Mouse (Mus musculus): Measurements from ENCODE around the gene H60b. TPM values are rescaled to one million over a fixed set of nuclear protein-coding genes. Genes with fewer than 3 reads are reported as not detected.

Gene H60b
- polyA plus RNA-seq, 1 experiment from 2014 or later, result 1.00 TPM

GRCm38 (mm10) chr10:22297766-22298461, 139.5 kb downstream of the H60b start:
- ATAC-seq (ENCODE audit: low FRiP score) (no peak), DNase-seq (ENCODE audit: low spot score, missing footprints) (no peak)
- Histone ChIP-seq H3K4me3 (ENCODE audit: low read depth, low read length) (no peak overlapping the region), H3K9me3 (ENCODE audit: control insufficient read depth, low read length) (no peaks in the 10 kb centered on the region), H3K4me2 (no peak overlapping the region), H3K27me3 (ENCODE audit: control insufficient read depth, insufficient read depth, low read length) (no peaks in the 10 kb centered on the region), H3K9ac (ENCODE audit: low read length) (no peak overlapping the region), H3K27ac (ENCODE audit: low read depth, low read length) (no peak overlapping the region), H3K36me3 (ENCODE audit: control insufficient read depth, insufficient read depth, low read length) (no peaks in the 10 kb centered on the region), H3K4me1 (ENCODE audit: control insufficient read depth, insufficient read depth, low read length) (no peaks in the 10 kb centered on the region)
- WGBS, result 66% methylated on average over 8 of the region's 8 CpGs

GRCm38 (mm10) chr10:22299324-22299723, 140.9 kb downstream of the H60b start:
- no peaks in the 10 kb centered on the region for H3K9me3 ChIP-seq (ENCODE audit: control insufficient read depth, low read length)
- H3K27ac ChIP-seq (ENCODE audit: low read depth, low read length), result no peak overlapping the region
- no peak overlapping the region for H3K9ac ChIP-seq (ENCODE audit: low read length)
- WGBS, result 87% methylated on average over 2 of the region's 2 CpGs
- no peaks in the 10 kb centered on the region for H3K27me3 ChIP-seq (ENCODE audit: control insufficient read depth, insufficient read depth, low read length)
- no peak overlapping the region for H3K4me3 ChIP-seq (ENCODE audit: low read depth, low read length)
- H3K4me1 ChIP-seq (ENCODE audit: control insufficient read depth, insufficient read depth, low read length), result no peaks in the 10 kb centered on the region
- DNase-seq (ENCODE audit: low spot score, missing footprints) (no peak), ATAC-seq (ENCODE audit: low FRiP score) (no peak)
- no peak overlapping the region for H3K4me2 ChIP-seq
- no peaks in the 10 kb centered on the region for H3K36me3 ChIP-seq (ENCODE audit: control insufficient read depth, insufficient read depth, low read length)

- Histone ChIP-seq H3K4me3 (ENCODE audit: low read depth, low read length) (no peak overlapping the region), H3K9me3 (ENCODE audit: control insufficient read depth, low read length) (no peaks in the 10 kb centered on the region), H3K27me3 (ENCODE audit: control insufficient read depth, insufficient read depth, low read length) (no peaks in the 10 kb centered on the region), H3K27ac (ENCODE audit: low read depth, low read length) (no peak overlapping the region), H3K36me3 (ENCODE audit: control insufficient read depth, insufficient read depth, low read length) (no peaks in the 10 kb centered on the region), H3K4me1 (ENCODE audit: control insufficient read depth, insufficient read depth, low read length) (no peaks in the 10 kb centered on the region), H3K9ac (ENCODE audit: low read length) (no peak overlapping the region), H3K4me2 (no peak overlapping the region)
- ATAC-seq (ENCODE audit: low FRiP score) (no peak), DNase-seq (ENCODE audit: low spot score, missing footprints) (no peak)
- WGBS, result 87% methylated on average over 1 of the region's 1 CpGs
Measured at GRCm38 (mm10) chr10:22301641-22302040, 143.3 kb downstream of the H60b start.

- Histone ChIP-seq H3K4me1 (ENCODE audit: control insufficient read depth, insufficient read depth, low read length) (no peaks in the 10 kb centered on the region), H3K4me3 (ENCODE audit: low read depth, low read length) (no peak overlapping the region), H3K27ac (ENCODE audit: low read depth, low read length) (no peak overlapping the region), H3K9ac (ENCODE audit: low read length) (no peak overlapping the region), H3K36me3 (ENCODE audit: control insufficient read depth, insufficient read depth, low read length) (no peaks in the 10 kb centered on the region), H3K9me3 (ENCODE audit: control insufficient read depth, low read length) (no peaks in the 10 kb centered on the region), H3K4me2 (no peak overlapping the region), H3K27me3 (ENCODE audit: control insufficient read depth, insufficient read depth, low read length) (no peaks in the 10 kb centered on the region)
- no peak for DNase-seq (ENCODE audit: low spot score, missing footprints)
- ATAC-seq (ENCODE audit: low FRiP score), result no peak
- WGBS, result 77% methylated on average over 5 of the region's 5 CpGs
Measured at GRCm38 (mm10) chr10:22302344-22303057, 144.1 kb downstream of the H60b start.

- Histone ChIP-seq H3K27me3 (ENCODE audit: control insufficient read depth, insufficient read depth, low read length) (no peaks in the 10 kb centered on the region), H3K4me2 (no peak overlapping the region), H3K27ac (ENCODE audit: low read depth, low read length) (no peak overlapping the region), H3K9me3 (ENCODE audit: control insufficient read depth, low read length) (no peaks in the 10 kb centered on the region), H3K36me3 (ENCODE audit: control insufficient read depth, insufficient read depth, low read length) (no peaks in the 10 kb centered on the region), H3K9ac (ENCODE audit: low read length) (no peak overlapping the region), H3K4me3 (ENCODE audit: low read depth, low read length) (no peak overlapping the region), H3K4me1 (ENCODE audit: control insufficient read depth, insufficient read depth, low read length) (no peaks in the 10 kb centered on the region)
- DNase-seq (ENCODE audit: low spot score, missing footprints), result no peak
- ATAC-seq (ENCODE audit: low FRiP score), result no peak
- 92% methylated on average over 6 of the region's 6 CpGs for WGBS
Measured at GRCm38 (mm10) chr10:22303736-22304135, 145.3 kb downstream of the H60b start.

GRCm38 (mm10) chr10:22305801-22306200, 147.4 kb downstream of the H60b start:
- H3K27me3 ChIP-seq (ENCODE audit: control insufficient read depth, insufficient read depth, low read length), result no peaks in the 10 kb centered on the region
- no peak overlapping the region for H3K4me3 ChIP-seq (ENCODE audit: low read depth, low read length)
- H3K4me2 ChIP-seq, result no peak overlapping the region
- 85% methylated on average over 4 of the region's 4 CpGs for WGBS
- ATAC-seq (ENCODE audit: low FRiP score), result no peak
- no peaks in the 10 kb centered on the region for H3K36me3 ChIP-seq (ENCODE audit: control insufficient read depth, insufficient read depth, low read length)
- no peak overlapping the region for H3K27ac ChIP-seq (ENCODE audit: low read depth, low read length)
- H3K4me1 ChIP-seq (ENCODE audit: control insufficient read depth, insufficient read depth, low read length), result no peaks in the 10 kb centered on the region
- no peaks in the 10 kb centered on the region for H3K9me3 ChIP-seq (ENCODE audit: control insufficient read depth, low read length)
- DNase-seq (ENCODE audit: low spot score, missing footprints), result no peak
- no peak overlapping the region for H3K9ac ChIP-seq (ENCODE audit: low read length)

- no peaks in the 10 kb centered on the region for H3K9me3 ChIP-seq (ENCODE audit: control insufficient read depth, low read length)
- no peak overlapping the region for H3K9ac ChIP-seq (ENCODE audit: low read length)
- DNase-seq (ENCODE audit: low spot score, missing footprints) (no peak), ATAC-seq (ENCODE audit: low FRiP score) (no peak)
- no peak overlapping the region for H3K4me2 ChIP-seq
- no peak overlapping the region for H3K4me3 ChIP-seq (ENCODE audit: low read depth, low read length)
- H3K27me3 ChIP-seq (ENCODE audit: control insufficient read depth, insufficient read depth, low read length), result no peaks in the 10 kb centered on the region
- no peaks in the 10 kb centered on the region for H3K4me1 ChIP-seq (ENCODE audit: control insufficient read depth, insufficient read depth, low read length)
- H3K36me3 ChIP-seq (ENCODE audit: control insufficient read depth, insufficient read depth, low read length), result no peaks in the 10 kb centered on the region
- no peak overlapping the region for H3K27ac ChIP-seq (ENCODE audit: low read depth, low read length)
- WGBS, result 77% methylated on average over 4 of the region's 4 CpGs
Measured at GRCm38 (mm10) chr10:22306452-22306851, 148.1 kb downstream of the H60b start.

- Histone ChIP-seq H3K4me2 (no peak overlapping the region), H3K9me3 (ENCODE audit: control insufficient read depth, low read length) (no peaks in the 10 kb centered on the region), H3K9ac (ENCODE audit: low read length) (no peak overlapping the region), H3K4me1 (ENCODE audit: control insufficient read depth, insufficient read depth, low read length) (no peaks in the 10 kb centered on the region), H3K27ac (ENCODE audit: low read depth, low read length) (no peak overlapping the region), H3K4me3 (ENCODE audit: low read depth, low read length) (no peak overlapping the region), H3K27me3 (ENCODE audit: control insufficient read depth, insufficient read depth, low read length) (no peaks in the 10 kb centered on the region), H3K36me3 (ENCODE audit: control insufficient read depth, insufficient read depth, low read length) (no peaks in the 10 kb centered on the region)
- WGBS, result 75% methylated on average over 1 of the region's 1 CpGs
- ATAC-seq (ENCODE audit: low FRiP score) (no peak), DNase-seq (ENCODE audit: low spot score, missing footprints) (no peak)
Measured at GRCm38 (mm10) chr10:22308221-22308620, 149.8 kb downstream of the H60b start.

- ATAC-seq (ENCODE audit: low FRiP score) (no peak), DNase-seq (ENCODE audit: low spot score, missing footprints) (no peak)
- no peak overlapping the region for H3K4me2 ChIP-seq
- WGBS, result 94% methylated on average over 2 of the region's 2 CpGs
- H3K27ac ChIP-seq (ENCODE audit: low read depth, low read length), result no peak overlapping the region
- no peaks in the 10 kb centered on the region for H3K4me1 ChIP-seq (ENCODE audit: control insufficient read depth, insufficient read depth, low read length)
- H3K36me3 ChIP-seq (ENCODE audit: control insufficient read depth, insufficient read depth, low read length), result no peaks in the 10 kb centered on the region
- no peak overlapping the region for H3K4me3 ChIP-seq (ENCODE audit: low read depth, low read length)
- H3K27me3 ChIP-seq (ENCODE audit: control insufficient read depth, insufficient read depth, low read length), result no peaks in the 10 kb centered on the region
- no peaks in the 10 kb centered on the region for H3K9me3 ChIP-seq (ENCODE audit: control insufficient read depth, low read length)
- no peak overlapping the region for H3K9ac ChIP-seq (ENCODE audit: low read length)
Measured at GRCm38 (mm10) chr10:22322858-22323257, 164.5 kb downstream of the H60b start.

All from midbrain, embryonic 11.5 days (tissue).